Mouse (Mus musculus) layer of hippocampus, postnatal 14 days (tissue): ENCODE measurements at regions not wholly inside any gene's neighbourhood (a gene's known extent, or its start where the extent isn't known, plus 50 kb on each side); places are given as distances from the start of the nearest gene placed in this dataset.
"Not testable (repeated sequence)": the region's sequence is repeated elsewhere in the genome, so short reads cannot be mapped to it uniquely, and the experiment has no call there.

ENCODE experiments used
- DNase-seq, 2 experiments: peaks; one replicate each; pipeline ENCODE4 v3.0.0; 2021 to 2022; ENCODE audit warnings: low spot score in 2 of 2, mixed read lengths in 1 of 2

DNA sequence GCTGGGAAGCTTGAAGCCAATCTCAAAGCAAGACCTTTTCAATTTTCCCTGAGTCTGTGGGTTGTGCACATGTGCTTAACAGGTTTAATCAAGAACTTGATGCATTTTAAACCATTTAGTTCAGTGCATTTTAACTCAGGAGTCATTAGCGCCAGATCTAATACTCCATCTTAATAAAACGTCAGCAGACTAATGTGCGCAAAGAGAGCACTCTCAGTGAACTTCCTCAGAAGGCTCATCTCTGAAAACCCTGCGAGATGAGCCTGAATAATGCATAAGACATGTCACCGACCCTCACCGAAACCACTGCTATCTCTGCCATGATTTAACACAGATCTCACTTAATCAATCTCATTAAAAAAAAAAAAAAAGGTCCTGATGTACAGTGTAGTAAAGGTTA is 309.0 kb downstream of the Phf3 start:
- DNase-seq = no peak

DNA sequence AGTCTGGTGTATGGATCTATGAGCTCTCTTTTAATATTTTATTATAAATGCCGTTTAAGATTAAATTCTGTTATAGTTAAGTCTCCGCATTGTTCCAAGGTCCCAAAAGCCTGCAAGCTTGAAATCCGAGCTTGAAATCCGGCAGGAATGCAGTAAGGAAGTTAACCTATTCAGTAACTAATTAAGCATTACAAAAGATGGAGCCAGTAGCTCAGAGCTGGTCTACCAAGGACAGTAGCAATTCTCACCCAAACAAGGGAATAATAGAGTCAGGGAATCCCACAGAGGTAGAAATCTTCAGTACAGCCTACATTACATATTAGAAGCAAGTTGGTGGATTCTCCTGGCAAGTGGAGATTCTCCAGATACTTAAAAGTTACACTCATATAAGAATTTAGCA is 325.0 kb downstream of the Phf3 start:
- not testable (repeated sequence) for DNase-seq

- no peak for DNase-seq
Measured at GRCm38 (mm10) chr1:30540088-30540698, 333.5 kb downstream of the Phf3 start.

DNA sequence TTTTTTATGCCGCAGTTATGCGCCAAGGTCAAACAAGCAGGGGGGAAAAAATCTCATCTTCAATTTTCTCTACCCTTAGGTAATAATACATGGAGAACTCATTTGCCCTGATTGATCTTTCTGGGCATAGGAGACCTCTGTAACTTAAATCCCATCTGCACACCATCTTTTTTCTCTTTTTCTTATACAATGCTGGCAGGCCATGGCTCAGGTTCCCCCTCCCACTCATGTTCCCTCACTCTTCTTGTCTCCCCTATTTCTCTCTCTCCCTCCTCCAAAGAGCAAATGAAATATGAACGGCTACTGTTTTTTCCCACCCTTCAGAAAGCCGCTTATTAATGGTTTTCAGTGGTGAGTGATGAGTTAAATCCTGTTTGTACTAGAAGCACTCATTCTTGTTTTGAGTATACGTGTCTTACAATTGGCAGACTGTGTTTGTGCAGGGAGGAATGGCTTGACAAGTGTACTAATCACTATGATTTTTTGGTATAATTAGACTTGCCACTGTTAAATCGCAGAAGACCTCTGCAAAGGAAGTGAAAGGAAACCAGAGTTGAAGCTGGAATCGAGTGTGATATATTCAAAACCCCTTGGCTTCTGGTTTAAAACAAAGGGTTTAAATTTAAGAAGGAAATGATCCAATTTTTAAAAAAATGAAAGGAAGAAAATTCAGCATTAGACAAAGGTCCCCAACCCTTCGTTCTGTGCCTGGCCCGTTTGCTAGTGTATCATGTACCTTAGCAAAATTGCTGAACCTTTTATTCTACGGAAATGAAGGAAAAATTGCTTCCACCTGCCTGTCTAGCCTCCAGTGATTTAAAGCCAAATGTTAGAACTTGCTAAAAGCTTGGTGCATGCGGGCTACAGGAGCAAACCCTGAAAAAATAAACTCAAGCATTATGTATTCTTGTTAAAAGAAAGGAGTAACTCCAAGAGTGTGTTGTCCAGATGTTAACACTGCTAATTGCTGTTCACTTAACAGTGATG is 336.4 kb downstream of the Phf3 start:
- no peak for DNase-seq

- no peak for DNase-seq
Measured at GRCm38 (mm10) chr1:30517348-30517747, 356.4 kb downstream of the Phf3 start.

- no peak for DNase-seq
Measured at GRCm38 (mm10) chr1:30515846-30516245, 357.9 kb downstream of the Phf3 start.

DNA sequence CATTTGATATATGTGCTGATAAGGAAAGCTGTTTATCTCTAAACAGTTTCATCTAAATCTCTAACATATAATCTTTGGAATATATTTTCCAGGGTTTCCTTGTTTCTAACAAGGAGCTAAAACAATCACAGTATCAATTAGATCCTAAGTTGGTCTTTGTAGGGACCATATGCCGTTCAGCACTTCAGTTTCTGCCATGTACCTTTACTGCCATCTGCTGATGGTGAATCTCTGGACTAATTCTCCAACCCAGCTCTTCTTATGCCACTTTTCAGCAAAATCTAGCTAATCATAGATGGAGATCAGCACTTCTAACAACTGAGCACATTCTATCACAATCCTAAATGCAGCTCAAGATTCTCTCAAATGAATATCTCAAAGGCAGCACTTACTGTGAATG is 370.5 kb downstream of the Phf3 start:
- peak; percentile 31 to 71 for DNase-seq

DNA sequence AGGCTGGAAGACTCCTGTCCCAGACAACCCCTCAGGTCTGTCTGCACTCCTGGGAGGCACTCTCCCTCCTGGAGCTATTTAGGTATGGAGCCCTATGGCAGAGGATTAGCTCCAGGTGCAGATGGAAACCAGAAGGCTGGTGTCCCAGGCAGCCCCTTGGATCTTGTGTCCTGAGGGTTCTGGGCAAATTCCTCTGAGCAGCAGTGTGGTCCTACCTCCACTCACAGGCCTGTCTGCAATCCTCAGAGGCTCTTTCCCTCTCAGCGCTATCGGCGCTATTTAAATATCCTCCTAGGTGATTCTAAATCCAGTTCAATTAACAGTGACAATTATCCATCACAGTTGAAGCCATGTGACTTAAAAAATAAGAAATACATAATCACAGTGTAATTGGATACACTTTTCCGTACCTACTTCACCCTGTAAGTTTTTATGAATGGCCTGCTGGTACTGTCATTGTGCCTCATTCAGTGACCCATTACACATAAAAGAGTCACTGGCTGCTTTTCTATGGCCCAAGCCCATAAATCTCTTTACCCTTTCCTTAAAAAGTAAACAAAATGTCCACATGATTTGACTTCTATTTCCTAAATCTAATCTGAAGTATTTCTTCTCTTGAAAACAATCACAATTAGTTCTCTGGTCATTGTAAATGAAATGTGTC is 413.3 kb downstream of the Phf3 start:
- DNase-seq = no peak

- DNase-seq = no peak
Measured at GRCm38 (mm10) chr1:30437964-30438363, 435.8 kb downstream of the Phf3 start.

DNA sequence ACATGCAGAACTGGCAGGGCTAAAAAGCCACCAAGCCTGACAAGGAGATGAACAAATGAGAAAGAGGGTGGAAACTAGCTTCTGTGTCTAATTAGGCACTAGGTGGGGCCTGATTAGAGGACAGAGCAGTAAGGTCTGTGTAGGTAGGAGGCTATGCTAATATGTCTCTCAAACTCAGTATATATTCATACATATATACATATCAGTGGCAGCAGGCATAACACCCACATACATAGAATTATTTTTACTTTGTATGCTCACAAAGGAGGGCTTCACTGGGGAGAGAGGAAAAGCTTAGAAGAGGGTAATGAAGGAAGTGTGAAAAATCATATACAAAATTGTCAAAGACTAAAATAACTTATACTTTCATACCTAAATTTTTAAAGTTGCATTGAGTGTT is 457.1 kb downstream of the Phf3 start:
- DNase-seq = no peak

DNA sequence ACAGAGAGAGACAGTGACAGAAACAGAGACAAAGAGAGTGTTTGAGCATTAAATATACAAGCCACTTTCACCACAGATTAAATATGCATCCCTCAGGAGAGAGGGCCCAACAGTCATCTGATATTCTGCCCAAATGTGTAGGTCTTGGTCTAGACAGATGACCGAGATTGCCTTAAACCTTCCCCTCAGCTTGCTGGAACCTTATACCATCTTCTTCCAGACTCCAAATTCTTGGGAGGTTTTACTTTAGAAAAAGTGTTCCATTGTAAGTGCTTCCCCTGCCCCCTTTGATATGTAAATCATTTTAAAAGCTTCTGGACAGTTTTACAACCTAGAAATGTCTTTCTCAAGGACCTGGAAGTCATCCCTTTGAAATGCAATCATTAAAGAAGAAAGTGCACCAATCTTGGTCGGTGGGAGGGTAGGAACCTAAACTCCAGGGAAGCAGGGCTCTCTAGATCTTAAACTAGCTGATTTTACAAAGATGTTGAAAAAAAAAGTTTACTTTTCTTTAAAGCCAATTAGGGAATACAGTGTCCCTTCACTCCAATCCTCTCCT is 458.8 kb downstream of the Phf3 start:
- no peak for DNase-seq
